Mouse (Mus musculus): ENCODE measurements around the gene Srsf6. TPM values are rescaled to one million over a fixed set of nuclear protein-coding genes. Genes with fewer than 3 reads are reported as not detected.
"Not testable (repeated sequence)": the region's sequence is repeated elsewhere in the genome, so short reads cannot be mapped to it uniquely, and the experiment has no call there.

The Srsf6 gene
- 59.2 and 77.6 TPM in 2 replicates for polyA plus RNA-seq (2015; fragmentation: Nextera tagmentation; extraction: Ambion mirVana)

- under 1% methylated on average over 30 of the region's 68 CpGs for WGBS
- peak within 1 kb of the TSS; percentile 99 for H3K4me3 ChIP-seq (ENCODE audit: low read depth, low read length)
- DNase-seq (ENCODE audit: low spot score) (peak; percentile 97), ATAC-seq (peak; percentile 97)
- H3K27me3 ChIP-seq (replicated peaks; ENCODE audit: insufficient read depth, low read length), result 0 out of 2 replicates have a peak, but pooled peaks cover 8% of the 10 kb centered on the region
- H3K9ac ChIP-seq (replicated peaks; ENCODE audit: low read depth), result peak within 1 kb of the TSS; percentile 100
- TF ChIP-seq EP300 (IDR thresholded peaks at IDR 0.05), result no peak
- no peak for TF ChIP-seq CTCF (IDR thresholded peaks at IDR 0.05)
- H3K4me1 ChIP-seq (ENCODE audit: insufficient read depth, low read depth, low read length), result peaks cover 4% of the 10 kb centered on the region; the same call in 1 of the 2 replicates
- H3K36me3 ChIP-seq (ENCODE audit: insufficient read depth, low read length), result peaks cover 3% of the 10 kb centered on the region; the same call in 1 of the 2 replicates
- peak within 1 kb of the TSS; percentile 79 for H3K4me2 ChIP-seq (replicated peaks; ENCODE audit: low read depth, low read length)
- H3K9me3 ChIP-seq (ENCODE audit: low read length), result no peaks in the 10 kb centered on the region
- H3K27ac ChIP-seq (ENCODE audit: low read length), result peak within 1 kb of the TSS; percentile 98
Observed at GRCm38 (mm10) chr2:162931123-162931673, at the start of gene Srsf6. Srsf6 (plus strand) TSS chr2:162931528.

- ATAC-seq (no peak), DNase-seq (ENCODE audit: low spot score) (no peak)
- H3K27ac ChIP-seq (ENCODE audit: low read length), result no peak overlapping the region
- no peaks in the 10 kb centered on the region for H3K4me1 ChIP-seq (ENCODE audit: insufficient read depth, low read depth, low read length)
- 45% methylated on average over 2 of the region's 2 CpGs for WGBS
- H3K9me3 ChIP-seq (ENCODE audit: low read length), result no peaks in the 10 kb centered on the region
- H3K9ac ChIP-seq (replicated peaks; ENCODE audit: low read depth), result no peak overlapping the region
- H3K27me3 ChIP-seq (replicated peaks; ENCODE audit: insufficient read depth, low read length), result no peaks in the 10 kb centered on the region
- H3K4me2 ChIP-seq (replicated peaks; ENCODE audit: low read depth, low read length), result no peak overlapping the region
- no peak overlapping the region for H3K4me3 ChIP-seq (ENCODE audit: low read depth, low read length)
- no peaks in the 10 kb centered on the region for H3K36me3 ChIP-seq (ENCODE audit: insufficient read depth, low read length)
- TF ChIP-seq CTCF (IDR thresholded peaks at IDR 0.05) (no peak), EP300 (IDR thresholded peaks at IDR 0.05) (no peak)
Observed at GRCm38 (mm10) chr2:162884101-162884500, 47.2 kb upstream of the Srsf6 start.

- Histone ChIP-seq H3K36me3 (ENCODE audit: insufficient read depth, low read length) (no peaks in the 10 kb centered on the region), H3K9ac (replicated peaks; ENCODE audit: low read depth) (no peak overlapping the region), H3K4me1 (ENCODE audit: insufficient read depth, low read depth, low read length) (no peaks in the 10 kb centered on the region), H3K4me2 (replicated peaks; ENCODE audit: low read depth, low read length) (no peak overlapping the region), H3K4me3 (ENCODE audit: low read depth, low read length) (no peak overlapping the region), H3K27me3 (replicated peaks; ENCODE audit: insufficient read depth, low read length) (no peaks in the 10 kb centered on the region), H3K27ac (ENCODE audit: low read length) (no peak overlapping the region), H3K9me3 (ENCODE audit: low read length) (no peaks in the 10 kb centered on the region)
- WGBS, result 76% methylated on average over 5 of the region's 5 CpGs
- DNase-seq (ENCODE audit: low spot score), result no peak
- TF ChIP-seq EP300 (IDR thresholded peaks at IDR 0.05) (no peak), CTCF (IDR thresholded peaks at IDR 0.05) (no peak)
- no peak for ATAC-seq
Observed at GRCm38 (mm10) chr2:162887121-162887520, 44.2 kb upstream of the Srsf6 start.

GRCm38 (mm10) chr2:162888677-162889076 is 42.7 kb upstream of the Srsf6 start:
- Histone ChIP-seq H3K27me3 (replicated peaks; ENCODE audit: insufficient read depth, low read length) (no peaks in the 10 kb centered on the region), H3K4me1 (ENCODE audit: insufficient read depth, low read depth, low read length) (no peaks in the 10 kb centered on the region), H3K9ac (replicated peaks; ENCODE audit: low read depth) (no peak overlapping the region), H3K36me3 (ENCODE audit: insufficient read depth, low read length) (no peaks in the 10 kb centered on the region), H3K27ac (ENCODE audit: low read length) (no peak overlapping the region), H3K9me3 (ENCODE audit: low read length) (no peaks in the 10 kb centered on the region), H3K4me2 (replicated peaks; ENCODE audit: low read depth, low read length) (no peak overlapping the region), H3K4me3 (ENCODE audit: low read depth, low read length) (no peak overlapping the region)
- no peak for ATAC-seq
- WGBS, result 82% methylated on average over 8 of the region's 8 CpGs
- DNase-seq (ENCODE audit: low spot score), result no peak
- no peak for TF ChIP-seq CTCF (IDR thresholded peaks at IDR 0.05)
- no peak for TF ChIP-seq EP300 (IDR thresholded peaks at IDR 0.05)

GRCm38 (mm10) chr2:162889191-162889590 is 42.1 kb upstream of the Srsf6 start:
- Histone ChIP-seq H3K4me1 (ENCODE audit: insufficient read depth, low read depth, low read length) (no peaks in the 10 kb centered on the region), H3K36me3 (ENCODE audit: insufficient read depth, low read length) (no peaks in the 10 kb centered on the region), H3K27ac (ENCODE audit: low read length) (no peak overlapping the region), H3K9me3 (ENCODE audit: low read length) (no peaks in the 10 kb centered on the region), H3K9ac (replicated peaks; ENCODE audit: low read depth) (no peak overlapping the region), H3K4me2 (replicated peaks; ENCODE audit: low read depth, low read length) (no peak overlapping the region), H3K27me3 (replicated peaks; ENCODE audit: insufficient read depth, low read length) (no peaks in the 10 kb centered on the region), H3K4me3 (ENCODE audit: low read depth, low read length) (no peak overlapping the region)
- TF ChIP-seq CTCF (IDR thresholded peaks at IDR 0.05) (no peak), EP300 (IDR thresholded peaks at IDR 0.05) (no peak)
- 61% methylated on average over 7 of the region's 7 CpGs for WGBS
- ATAC-seq (no peak), DNase-seq (ENCODE audit: low spot score) (no peak)

- no peak for DNase-seq (ENCODE audit: low spot score)
- H3K27ac ChIP-seq (ENCODE audit: low read length), result no peak overlapping the region
- H3K4me3 ChIP-seq (ENCODE audit: low read depth, low read length), result no peak overlapping the region
- no peaks in the 10 kb centered on the region for H3K4me1 ChIP-seq (ENCODE audit: insufficient read depth, low read depth, low read length)
- no peaks in the 10 kb centered on the region for H3K27me3 ChIP-seq (replicated peaks; ENCODE audit: insufficient read depth, low read length)
- ATAC-seq, result no peak
- H3K9ac ChIP-seq (replicated peaks; ENCODE audit: low read depth), result no peak overlapping the region
- H3K36me3 ChIP-seq (ENCODE audit: insufficient read depth, low read length), result no peaks in the 10 kb centered on the region
- TF ChIP-seq EP300 (IDR thresholded peaks at IDR 0.05) (no peak), CTCF (IDR thresholded peaks at IDR 0.05) (no peak)
- H3K9me3 ChIP-seq (ENCODE audit: low read length), result no peaks in the 10 kb centered on the region
- 59% methylated on average over 12 of the region's 12 CpGs for WGBS
- H3K4me2 ChIP-seq (replicated peaks; ENCODE audit: low read depth, low read length), result no peak overlapping the region
Observed at GRCm38 (mm10) chr2:162889731-162890130, 41.6 kb upstream of the Srsf6 start.

- not testable (repeated sequence) for H3K4me2 ChIP-seq (replicated peaks; ENCODE audit: low read depth, low read length); H3K4me1 ChIP-seq (ENCODE audit: insufficient read depth, low read depth, low read length); H3K27ac ChIP-seq (ENCODE audit: low read length); H3K36me3 ChIP-seq (ENCODE audit: insufficient read depth, low read length); H3K4me3 ChIP-seq (ENCODE audit: low read depth, low read length); DNase-seq (ENCODE audit: low spot score); ATAC-seq; H3K9me3 ChIP-seq (ENCODE audit: low read length); H3K27me3 ChIP-seq (replicated peaks; ENCODE audit: insufficient read depth, low read length); H3K9ac ChIP-seq (replicated peaks; ENCODE audit: low read depth)
- whole genome bisulfite sequencing, result 78% methylated on average over 3 of the region's 3 CpGs
Observed at GRCm38 (mm10) chr2:162892979-162893378, 38.3 kb upstream of the Srsf6 start.

GRCm38 (mm10) chr2:162899256-162899655 is 32.1 kb upstream of the Srsf6 start:
- H3K9ac ChIP-seq (replicated peaks; ENCODE audit: low read depth); DNase-seq (ENCODE audit: low spot score); H3K9me3 ChIP-seq (ENCODE audit: low read length); H3K4me1 ChIP-seq (ENCODE audit: insufficient read depth, low read depth, low read length); H3K27me3 ChIP-seq (replicated peaks; ENCODE audit: insufficient read depth, low read length); H3K4me3 ChIP-seq (ENCODE audit: low read depth, low read length); H3K27ac ChIP-seq (ENCODE audit: low read length); H3K4me2 ChIP-seq (replicated peaks; ENCODE audit: low read depth, low read length); ATAC-seq; H3K36me3 ChIP-seq (ENCODE audit: insufficient read depth, low read length): not testable (repeated sequence)
- 89% methylated on average over 20 of the region's 20 CpGs for WGBS

All from lung, postnatal 0 days (tissue).